Mouse (Mus musculus): ENCODE measurements around the gene Grik3.

The Grik3 gene

DNA sequence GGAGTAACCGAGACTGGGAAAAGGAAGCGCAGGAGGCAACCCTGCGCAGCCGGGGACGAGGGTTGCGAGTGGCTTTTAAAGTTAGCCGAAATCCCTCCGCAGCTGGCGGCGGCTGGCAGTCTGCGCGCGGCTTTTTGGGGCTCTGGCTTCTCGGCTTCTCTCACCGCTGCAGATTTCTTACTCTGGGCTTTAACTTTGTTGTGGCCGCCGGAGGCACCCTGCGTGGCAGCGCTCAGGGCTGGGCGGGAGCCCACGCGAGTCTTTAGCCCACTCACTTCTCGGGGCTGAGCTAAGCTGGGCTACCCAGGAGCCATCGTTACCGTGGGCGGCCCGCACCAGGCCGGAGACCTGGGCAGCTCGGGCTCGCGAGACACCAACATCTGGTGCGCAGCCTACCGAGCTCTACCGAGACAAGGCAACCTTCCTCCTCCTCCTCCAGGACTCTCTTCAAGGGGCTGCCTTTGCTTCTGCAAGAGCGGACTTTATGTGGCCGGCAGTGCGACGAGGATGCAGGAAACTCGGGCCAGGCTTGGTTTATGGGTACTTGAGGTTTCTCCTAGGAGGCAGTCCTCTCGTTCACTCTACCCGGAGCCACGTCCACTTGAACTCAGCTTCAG is 1.1 kb downstream of the Grik3 start:
- DNase-seq (ENCODE audit: extremely low spot score, low spot score): peak; percentile 64

DNA sequence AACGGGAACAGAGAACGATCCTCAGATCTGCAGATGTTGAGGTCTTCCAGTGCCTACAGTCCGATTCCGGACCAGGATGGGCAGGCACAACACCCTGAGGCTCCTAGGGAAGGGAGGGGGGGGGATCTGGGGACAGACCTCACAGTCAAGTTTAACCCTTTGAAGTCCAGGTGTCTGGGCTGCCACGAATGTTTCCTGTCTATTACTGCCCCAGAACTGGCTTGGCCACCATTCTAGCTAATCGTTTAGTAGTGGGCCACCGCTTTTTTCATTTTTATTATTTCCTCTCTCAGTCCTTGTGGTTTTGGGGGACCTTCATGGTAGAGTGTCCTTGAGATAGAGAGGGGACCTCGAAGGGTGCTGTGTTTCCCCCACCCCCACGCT is 1.6 kb downstream of the Grik3 start:
- DNase-seq (ENCODE audit: extremely low spot score, low spot score): no peak

DNA sequence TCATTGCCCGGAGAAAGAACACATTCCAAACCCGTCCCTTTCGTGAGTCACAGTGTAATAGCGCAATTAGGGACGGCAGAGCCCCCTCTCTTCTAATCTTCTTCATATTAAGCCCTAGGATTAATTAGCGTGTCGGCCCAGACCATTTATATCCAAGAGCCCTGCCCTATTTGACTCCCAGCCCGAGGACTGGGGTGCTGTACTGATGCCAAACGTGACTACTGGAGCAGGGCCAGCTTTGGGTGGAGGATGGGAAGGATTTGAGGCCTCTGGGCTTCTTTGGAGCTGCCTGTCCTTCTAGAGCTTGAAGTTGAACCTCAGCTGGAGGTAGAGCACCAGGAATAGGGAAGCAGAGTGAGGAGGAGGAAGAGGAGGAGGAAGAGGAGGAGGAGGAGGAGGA is 2.2 kb downstream of the Grik3 start:
- no peak for DNase-seq (ENCODE audit: extremely low spot score, low spot score)

DNA sequence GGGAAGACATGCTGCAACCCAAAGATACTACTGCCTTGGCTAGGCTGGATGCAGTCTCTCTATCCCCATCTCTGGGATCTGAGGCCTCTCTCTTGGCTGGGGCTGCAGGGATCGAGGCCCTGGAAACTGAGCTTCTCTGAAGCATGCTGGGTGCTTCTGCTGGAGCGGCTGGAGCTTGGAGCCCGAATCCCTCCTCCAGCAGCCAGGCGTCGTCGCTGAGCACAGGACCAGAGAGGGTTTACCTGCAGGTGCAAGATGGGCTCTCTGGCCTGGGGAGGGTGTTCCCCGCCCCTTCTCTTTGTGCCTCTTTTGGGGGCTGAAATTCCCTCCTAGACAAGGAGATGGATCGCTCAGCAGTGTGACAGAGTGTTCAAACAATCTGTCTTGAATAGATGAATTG is 2.6 kb downstream of the Grik3 start:
- no peak for DNase-seq (ENCODE audit: extremely low spot score, low spot score)

DNA sequence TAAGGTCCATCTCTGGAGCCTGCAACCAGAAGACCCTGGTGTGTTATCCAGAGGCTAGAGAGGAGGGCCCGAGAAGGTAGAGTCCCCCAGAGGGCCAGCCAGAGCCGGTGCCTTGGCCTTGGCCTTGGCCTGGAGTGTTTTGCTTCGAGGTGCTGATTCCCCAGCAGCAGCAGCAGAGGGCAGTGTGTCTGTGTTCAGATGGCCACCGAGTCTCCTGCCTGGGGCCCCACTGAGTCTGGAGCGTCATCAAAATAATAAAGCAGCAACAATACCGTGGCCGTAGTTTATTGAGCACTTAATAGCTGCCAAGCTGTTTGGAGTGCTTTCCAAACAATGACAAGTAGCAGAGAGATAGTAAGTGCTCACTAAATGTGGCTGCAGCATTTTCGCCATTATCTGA is 5.0 kb downstream of the Grik3 start:
- DNase-seq (ENCODE audit: extremely low spot score, low spot score): no peak

DNA sequence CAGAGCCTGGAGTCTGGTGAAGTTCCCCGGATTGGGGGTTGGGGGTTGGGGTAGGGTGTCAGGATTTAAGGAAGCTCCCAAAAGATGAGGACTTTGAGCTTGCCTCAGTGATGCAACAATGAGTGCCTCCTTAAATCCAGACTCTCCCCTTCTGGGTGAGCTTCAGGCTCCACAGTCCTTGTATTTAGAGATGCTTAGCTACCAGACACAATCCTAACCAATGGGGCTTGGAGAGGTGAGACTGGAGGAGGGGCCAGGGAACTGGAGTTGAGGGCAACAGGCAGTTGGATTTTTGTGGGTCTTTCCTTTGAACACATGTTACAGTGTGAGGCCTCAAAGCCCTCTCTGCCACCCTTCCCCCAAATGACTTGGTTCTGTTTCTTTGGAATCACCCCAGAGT is 6.5 kb downstream of the Grik3 start:
- no peak for DNase-seq (ENCODE audit: extremely low spot score, low spot score)

DNA sequence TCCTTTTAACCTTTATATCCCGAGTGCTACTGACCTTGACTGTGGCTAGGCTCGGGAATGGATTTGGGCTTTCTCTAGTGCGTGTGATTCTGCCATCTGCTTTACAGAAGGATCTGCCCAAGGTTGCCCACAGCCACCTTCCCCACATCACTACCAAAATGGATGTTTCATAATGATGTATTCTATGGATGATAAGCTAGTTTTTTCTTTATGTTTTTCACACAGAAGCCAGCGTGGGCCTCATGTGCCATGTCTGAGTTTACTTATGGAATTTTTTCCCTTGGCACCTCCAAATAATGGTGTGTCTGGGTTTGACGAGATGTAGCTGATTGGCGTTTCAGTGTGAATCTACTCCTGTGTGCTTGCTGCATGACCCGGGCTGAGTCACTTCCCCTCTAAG is 7.0 kb downstream of the Grik3 start:
- no peak for DNase-seq (ENCODE audit: extremely low spot score, low spot score)

DNA sequence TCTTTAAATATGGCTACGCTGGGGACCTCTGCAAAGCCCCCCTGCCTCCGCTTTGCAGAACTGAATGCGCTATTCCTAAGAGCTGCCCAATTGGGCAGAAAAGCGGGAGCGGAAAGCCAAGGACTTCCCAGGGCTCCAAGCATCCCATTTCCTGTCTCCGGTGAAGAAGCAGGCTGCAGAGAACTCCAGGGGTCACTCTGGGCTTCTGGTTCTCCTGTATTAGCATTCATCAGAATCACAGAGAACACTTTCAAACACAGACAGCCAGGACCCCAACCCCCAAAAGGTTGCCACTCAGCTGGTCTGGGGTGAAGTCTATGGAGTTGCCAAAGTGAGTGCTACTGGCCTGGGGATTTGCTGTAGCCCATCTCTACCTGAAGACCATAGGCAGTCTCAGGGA is 8.4 kb downstream of the Grik3 start:
- no peak for DNase-seq (ENCODE audit: extremely low spot score, low spot score)

DNA sequence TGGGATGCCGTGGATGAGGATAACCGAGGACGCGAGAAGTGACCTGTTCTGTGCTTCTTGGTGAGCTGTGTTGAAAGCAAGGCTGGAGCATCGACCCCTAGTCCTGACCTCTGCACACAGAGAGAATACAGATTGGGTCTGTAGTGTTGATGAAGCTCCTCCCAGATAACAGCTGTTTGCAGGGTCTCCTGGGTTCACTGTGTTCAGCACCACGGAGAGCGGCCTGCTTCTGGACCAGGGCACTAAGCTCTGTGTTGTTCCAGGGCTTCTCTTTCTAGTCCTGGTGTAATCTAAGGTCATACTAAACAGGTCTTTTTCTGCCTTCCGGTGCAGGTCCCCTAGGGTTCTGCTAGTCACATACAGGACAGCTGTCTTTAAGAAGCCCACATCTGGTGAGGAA is 12.4 kb downstream of the Grik3 start:
- DNase-seq (ENCODE audit: extremely low spot score, low spot score): peak; percentile 65

DNA sequence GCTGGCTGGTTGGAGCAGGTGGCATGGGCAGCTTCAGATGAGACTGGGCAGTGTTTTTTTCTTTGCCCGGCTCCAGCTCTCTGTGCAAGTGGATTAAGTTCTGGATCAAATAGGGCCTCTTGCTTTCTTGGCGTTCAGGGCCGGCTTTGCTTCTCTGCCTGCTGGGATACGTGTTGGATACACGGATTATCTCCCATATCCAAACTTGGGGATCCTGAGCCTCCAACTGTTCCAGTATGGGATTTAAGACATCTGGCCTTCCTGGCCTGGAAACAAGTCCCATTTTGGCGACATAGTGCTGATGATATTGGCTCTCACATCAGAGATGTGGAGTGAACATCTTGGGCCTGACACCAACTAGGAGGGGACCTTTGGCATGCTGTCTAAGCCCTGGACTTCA is 21.9 kb downstream of the Grik3 start:
- no peak for DNase-seq (ENCODE audit: extremely low spot score, low spot score)

DNA sequence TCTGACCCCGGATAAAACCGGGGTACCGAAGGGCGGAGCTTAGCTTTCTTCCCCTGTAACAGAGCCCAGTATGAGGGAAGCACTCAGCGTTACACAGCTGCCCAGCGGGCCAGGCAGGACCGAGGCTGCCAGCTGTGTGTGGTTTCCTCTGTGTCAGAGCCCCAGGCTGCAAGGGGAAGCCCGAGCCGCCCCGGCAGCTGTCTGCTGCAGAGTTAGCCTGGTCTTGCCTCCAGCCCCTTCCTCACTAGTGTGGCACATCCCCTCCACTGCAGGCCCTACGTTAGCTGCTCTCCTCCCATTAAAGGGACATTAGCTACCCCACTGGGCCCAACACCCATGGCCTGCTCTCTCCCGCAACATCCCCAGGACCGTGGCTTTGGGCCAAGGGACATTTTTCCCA is 25.1 kb downstream of the Grik3 start:
- DNase-seq (ENCODE audit: extremely low spot score, low spot score): no peak

DNA sequence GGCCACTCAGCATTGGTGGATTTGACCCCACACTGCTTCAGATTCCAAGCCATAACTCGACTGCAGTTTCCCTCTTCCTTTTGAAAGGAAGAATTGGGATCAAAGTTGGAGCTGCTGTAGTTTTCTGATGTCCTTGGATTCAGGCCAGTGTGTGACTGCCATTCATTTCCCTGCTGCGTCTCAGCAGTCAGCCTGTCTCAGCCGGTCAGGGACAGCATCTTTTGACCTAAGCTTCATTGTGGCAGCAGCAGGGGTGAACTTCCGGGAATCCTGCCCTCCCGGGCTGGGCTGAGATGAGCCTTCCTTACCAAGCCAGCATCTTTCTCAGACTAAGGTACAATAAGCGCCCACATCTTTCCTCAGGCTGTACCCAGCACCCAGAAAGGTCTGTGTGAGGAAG is 26.1 kb downstream of the Grik3 start:
- no peak for DNase-seq (ENCODE audit: extremely low spot score, low spot score)

DNA sequence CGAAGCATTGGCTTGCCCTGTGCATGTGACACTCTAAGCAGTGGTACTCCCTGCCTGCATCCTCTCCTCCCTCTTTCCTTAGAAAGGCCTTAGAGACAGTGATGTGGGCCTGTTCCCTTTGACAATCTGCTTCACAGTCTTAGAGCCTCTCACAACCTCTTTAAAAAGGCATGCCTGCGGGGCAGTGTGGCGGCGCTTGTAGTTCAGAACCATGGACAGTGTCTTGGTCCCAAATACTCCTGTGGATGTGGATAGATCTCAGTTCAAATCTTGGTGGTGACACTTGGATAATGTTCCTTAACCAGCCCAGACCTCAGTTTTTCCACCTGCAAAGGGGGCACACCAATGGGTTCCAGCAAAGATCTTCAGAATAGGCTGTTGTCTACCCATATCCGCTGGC is 28.4 kb downstream of the Grik3 start:
- no peak for DNase-seq (ENCODE audit: extremely low spot score, low spot score)

DNA sequence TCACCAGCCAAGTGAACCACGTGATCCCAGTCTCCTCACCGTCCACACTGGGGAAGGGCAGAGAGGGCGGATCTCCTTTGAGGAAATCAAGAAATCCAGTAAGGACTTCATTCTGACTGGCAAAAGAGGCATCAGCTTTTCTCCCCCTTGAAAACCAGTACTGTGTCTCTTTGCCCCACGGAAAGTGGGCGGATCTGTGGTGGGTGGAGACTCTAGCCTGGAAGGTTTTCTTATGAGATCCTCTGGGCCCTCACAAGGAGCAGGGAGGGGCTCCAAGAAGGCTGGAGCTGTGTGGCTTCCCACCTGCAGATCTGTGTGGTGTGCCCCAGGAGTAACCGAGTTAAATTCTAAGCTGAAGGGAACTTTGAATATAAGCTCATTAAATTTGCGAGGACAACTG is 32.4 kb downstream of the Grik3 start:
- DNase-seq (ENCODE audit: extremely low spot score, low spot score): no peak

DNA sequence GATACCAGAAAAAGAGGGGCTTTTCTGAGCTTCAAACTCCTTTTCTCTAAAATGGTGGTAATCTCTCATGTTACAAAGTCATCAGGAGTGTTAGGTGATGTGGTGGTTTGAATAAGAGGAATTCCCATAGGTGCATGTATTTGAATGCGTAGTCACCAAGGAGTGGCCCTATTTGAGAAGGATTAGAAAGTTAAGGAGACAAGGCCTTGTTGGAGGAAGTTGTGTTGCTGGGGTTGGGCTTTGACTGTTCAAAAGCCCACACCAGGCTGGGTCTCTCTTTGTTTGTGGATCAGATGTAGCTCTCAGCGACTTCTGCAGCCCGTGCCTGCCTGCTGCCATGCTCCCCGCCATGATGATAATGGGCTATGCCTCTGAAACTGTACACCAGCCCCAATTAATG is 34.8 kb downstream of the Grik3 start:
- no peak for DNase-seq (ENCODE audit: extremely low spot score, low spot score)

DNA sequence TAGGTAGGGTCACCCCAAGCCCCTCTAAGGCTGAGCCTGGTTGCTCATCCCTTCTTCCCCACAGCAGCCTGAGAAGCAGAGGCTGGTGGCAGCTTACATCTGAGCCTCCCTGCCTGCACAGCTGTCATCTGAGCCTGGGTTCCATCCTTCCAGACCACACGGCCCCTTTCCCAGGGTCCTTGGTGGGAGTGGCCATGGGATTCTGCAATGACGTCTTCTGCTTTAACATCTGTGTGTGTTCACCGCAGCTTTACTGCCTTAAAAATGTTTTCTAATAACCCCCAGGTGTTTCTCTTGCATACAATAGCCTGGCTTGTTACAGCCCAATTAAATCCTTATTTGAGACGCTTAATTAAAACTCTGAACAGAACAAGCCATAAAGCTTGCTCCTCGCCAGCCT is 35.9 kb downstream of the Grik3 start:
- DNase-seq (ENCODE audit: extremely low spot score, low spot score): no peak

DNA sequence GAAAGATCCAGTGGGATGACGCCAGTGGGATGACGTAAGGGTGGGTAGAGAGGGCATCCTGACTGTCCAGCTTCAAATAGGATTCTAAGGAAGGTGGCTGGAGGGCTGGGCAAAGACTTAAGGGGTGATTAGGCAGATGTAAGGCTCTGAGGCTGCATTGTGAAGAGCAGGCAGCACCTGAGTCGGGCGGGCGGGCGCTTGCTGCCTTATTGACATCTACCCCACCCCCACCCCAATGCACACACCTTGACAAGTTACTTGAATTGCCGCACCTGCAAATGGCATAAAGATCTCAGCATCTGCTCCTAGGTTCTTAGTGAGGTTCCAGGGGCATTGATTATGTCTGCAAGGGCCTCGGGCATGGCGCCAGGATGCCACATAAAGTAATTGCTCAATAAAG is 43.5 kb downstream of the Grik3 start:
- DNase-seq (ENCODE audit: extremely low spot score, low spot score): no peak

DNA sequence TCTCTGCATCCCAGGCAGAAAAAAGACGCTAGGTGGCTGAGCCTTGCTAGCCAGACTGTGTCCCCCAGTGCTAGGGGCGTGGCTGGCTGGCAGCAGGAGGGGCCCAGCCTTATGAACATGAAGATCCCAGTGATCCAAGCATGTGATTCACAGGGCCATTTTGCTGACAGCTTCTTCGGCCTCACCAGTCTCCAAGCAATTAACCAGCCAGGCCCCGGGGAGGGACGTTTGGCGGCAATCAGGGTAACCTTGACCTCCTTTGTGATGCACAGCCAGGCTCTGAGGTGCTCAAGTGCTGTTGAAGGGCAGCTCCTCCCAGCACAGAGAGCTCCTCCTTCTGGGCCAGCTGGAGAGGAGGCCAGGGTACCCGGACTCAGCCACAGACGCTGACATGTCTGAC is 43.9 kb downstream of the Grik3 start:
- peak; percentile 41 for DNase-seq (ENCODE audit: extremely low spot score, low spot score)

DNA sequence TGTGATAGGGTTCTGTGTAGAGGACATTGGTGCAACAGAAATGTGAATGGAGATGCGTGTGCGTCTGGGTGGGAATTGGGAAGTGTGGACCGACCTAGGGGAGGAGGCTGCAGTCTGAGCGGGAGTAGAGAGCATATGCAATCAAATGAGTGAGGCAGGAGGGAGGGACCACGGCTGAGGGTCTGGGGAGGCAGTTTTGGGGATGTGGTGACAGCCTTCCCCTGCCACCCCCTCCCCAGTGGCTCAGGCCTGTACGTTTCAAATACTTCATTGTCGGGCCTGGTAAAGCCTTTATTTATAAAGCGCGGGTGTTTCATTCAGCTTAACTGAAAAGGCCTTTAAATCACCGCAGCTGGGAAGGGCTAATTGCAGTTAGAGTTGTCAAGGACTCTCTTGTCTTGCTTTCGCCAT is 44.5 kb downstream of the Grik3 start:
- DNase-seq (ENCODE audit: extremely low spot score, low spot score): peak; percentile 35

DNA sequence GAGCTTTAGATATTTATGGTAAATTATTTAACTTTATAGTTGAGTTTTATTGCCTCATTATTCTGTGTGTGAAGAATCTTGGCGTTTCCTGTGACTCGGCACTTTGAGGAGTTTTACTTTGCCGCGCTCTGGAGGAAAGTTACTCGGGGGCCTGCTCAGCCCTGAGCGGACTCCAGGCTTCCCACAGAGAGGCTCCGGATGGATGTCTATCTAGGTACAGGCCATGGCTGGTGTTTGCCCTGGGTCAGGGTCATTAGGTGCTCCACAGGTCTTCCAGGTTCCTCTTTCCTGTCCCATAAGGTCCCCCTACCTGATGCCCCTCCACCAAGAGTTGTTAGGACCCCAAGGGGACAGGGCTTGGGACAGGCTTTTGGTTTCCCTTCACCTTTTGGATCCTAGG is 45.0 kb downstream of the Grik3 start:
- no peak for DNase-seq (ENCODE audit: extremely low spot score, low spot score)

DNA sequence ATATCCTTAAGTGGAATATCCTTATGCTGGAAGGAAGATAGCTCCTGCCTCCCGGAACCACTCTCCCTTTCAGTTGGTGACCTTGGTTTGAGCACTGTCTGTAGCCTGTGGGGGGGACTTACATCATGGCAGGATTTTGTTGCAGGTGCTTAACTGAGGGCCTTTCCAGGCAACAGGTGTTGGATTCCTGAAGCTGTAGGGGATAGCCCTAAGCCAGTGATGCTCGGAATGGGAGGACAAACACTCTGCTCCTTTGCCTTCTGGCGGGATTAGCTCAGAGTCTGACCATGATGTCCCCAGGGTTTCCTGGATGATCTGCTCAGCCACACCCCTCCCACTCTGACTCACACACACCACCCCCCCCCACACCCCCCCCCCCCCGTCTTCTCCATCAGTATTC is 45.5 kb downstream of the Grik3 start:
- no peak for DNase-seq (ENCODE audit: extremely low spot score, low spot score)

DNA sequence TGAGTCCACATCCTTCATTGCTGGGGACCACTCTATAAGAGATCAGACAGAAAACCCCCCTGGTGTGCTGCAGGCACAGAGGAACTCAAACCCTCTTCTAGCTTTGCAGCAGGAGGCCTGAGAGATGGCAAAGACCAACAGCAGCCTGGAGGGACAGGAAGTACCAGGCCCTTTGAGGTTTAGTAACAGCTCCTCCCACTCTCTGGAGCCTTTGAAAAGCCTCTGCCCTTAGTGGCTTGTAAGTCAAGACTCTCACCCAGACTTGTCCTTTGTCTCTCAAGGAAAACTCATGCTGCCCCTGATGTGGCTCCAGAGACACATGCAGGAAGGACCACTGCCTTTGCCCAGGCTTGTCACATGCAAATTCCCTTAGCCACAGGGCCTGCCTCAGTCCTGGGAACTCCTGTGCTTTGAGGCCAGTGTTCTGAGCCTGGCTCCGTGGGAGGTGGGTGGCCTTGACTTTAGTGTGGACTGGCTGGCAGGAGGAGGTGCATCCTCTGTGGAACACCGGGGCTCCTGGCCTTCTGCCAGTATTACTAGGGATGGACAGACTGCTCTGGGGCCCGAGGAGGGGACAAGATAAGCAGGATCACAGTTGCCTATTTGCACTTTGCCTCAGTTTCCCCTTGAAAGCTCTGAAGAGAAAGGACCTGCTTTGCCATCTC is 47.9 kb downstream of the Grik3 start:
- no peak for DNase-seq (ENCODE audit: extremely low spot score, low spot score)

DNA sequence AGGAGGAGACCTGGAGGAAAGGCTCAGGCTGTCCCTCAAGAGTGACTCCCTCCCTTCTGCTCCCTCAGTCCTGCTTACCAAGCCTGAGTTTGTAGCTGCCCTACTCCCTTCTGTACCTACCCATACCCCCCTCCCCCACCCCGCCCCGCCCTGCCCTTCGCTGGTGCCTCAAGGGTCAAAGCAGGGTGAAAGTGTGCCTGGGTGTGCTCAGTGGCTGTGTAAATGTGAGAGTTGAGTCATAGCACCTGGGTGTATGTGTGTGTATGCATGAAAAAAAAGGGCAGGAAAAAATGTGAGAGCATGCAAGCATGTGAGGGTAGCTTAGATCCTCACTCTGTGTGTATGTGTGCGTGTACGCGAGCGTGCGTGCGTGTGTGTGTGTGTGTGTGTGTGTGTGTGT is 49.1 kb downstream of the Grik3 start:
- DNase-seq (ENCODE audit: extremely low spot score, low spot score): no peak

DNA sequence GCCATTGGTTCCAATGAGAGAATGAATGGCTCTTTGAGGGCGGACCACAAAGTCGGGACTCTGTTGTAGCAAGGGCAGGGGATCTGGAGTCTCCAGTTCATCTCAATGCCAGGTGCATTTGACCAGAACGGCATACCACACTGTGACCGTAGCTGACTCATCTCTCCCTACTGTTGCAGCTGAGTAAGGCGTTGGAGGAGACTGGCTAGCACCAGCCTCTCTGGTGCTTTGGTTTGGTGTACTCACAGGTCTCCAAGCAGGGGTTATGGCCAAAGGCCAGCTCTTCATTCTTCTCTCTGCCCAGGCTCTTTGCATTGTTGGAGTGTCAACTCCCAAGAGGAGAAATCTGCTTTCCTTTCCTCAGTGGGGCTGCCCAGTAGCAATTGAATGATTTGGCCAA is 52.7 kb downstream of the Grik3 start:
- no peak for DNase-seq (ENCODE audit: extremely low spot score, low spot score)

Data from neural tube, embryonic 10.5 days (tissue).